Mouse (Mus musculus): ENCODE data around the gene Cp. TPM values are rescaled to one million over a fixed set of nuclear protein-coding genes. Genes with fewer than 3 reads are reported as not detected.
A peak's percentile ranks its signal among the peaks of the same experiment; 100 is the strongest.
"Not testable (repeated sequence)": the region's sequence is repeated elsewhere in the genome, so short reads cannot be mapped to it uniquely, and the experiment has no call there.

The Cp gene
- polyA plus RNA-seq, 1 experiment, result 0.16 TPM

DNA sequence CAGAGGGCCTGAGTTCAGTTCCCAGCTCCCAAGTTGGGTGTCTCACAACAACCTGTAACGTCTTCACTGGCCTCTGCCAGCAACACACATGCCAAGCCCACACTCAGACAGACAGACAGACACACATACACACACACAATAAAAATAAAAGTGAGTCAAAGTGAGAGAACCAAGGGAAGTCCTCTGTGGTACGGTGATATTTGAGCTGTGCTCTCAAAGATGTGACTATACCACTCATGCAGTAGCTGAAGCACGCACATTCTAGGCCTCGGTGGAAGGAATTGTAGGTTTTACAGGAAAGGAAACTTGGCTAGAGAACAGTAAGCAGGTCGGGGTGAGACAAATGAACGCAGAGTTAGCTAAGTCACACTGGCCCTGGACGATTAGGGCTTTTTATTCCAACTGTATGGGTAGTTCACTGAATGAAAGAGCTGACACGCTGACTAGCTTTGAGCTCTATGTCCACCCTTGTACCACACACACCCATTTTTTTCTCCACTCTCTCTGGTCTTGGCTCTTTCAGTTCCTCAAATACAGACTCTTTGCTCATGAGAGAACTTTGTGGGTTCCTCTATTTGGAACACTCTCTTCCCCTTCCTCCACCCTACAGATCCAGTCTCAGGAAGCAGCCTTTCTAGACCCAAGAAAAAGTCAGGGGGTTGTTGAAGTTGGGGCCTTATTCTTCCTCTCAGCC lies 70.3 kb downstream of the Cp start:
- Histone ChIP-seq H3K27me3 (replicated peaks) (no peaks in the 10 kb centered on the region), H3K36me3 (replicated peaks; ENCODE audit: low read length) (peaks cover 82% of the 10 kb centered on the region), H3K4me1 (peaks cover 13% of the 10 kb centered on the region), H3K4me3 (replicated peaks) (no peak overlapping the region), H3K9me3 (no peaks in the 10 kb centered on the region)
- TF ChIP-seq GATA1 (IDR thresholded peaks at IDR 0.05; ENCODE audit: borderline replicate concordance, low read length), result no peak

DNA sequence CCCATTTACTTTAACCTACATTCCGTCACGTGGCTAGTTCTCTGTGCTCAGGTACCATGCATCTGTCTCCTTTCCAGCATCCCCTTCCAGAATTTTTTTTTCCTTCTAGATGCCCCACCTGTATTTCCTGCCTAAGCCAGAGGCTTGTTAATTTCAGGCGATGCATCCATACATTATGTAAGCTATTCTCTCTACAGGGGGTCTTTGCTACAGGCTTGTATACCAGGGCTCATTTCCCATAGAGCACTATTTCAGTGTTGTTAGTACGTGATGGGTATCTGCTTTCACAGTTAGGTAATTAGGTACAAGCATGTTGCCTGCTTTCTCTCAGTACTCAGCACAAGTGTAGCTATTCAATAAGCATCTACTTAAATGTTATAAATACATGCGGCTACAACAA lies 70.9 kb downstream of the Cp start:
- Histone ChIP-seq H3K4me1 (peaks cover 15% of the 10 kb centered on the region), H3K9me3 (no peaks in the 10 kb centered on the region), H3K36me3 (replicated peaks; ENCODE audit: low read length) (peaks cover 76% of the 10 kb centered on the region), H3K4me3 (replicated peaks) (no peak overlapping the region), H3K27me3 (replicated peaks) (no peaks in the 10 kb centered on the region)
- TF ChIP-seq FLI1 (IDR thresholded peaks at IDR 0.05; ENCODE audit: low read length), result no peak
- no peak for TF ChIP-seq GATA1 (IDR thresholded peaks at IDR 0.05; ENCODE audit: borderline replicate concordance, low read length)

DNA sequence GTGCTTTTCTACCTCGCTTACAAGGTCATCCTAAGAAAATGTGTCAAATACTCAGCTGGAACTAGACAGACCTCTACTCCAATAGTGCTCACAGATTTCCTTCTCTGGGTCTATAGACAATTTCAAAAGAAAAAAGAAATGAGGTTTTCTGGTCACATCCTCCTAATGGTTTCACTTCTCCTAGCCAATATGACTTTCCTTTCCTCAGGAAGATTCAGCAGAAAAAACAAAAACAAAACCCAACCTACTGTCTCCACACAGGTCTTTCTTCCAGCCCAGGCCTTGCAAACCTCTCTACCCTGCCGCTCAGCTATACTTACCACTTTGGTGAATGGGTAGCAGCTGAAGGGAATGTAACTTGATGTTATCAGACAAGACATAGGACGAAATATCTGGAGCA lies 71.8 kb downstream of the Cp start:
- Histone ChIP-seq H3K36me3 (replicated peaks; ENCODE audit: low read length) (peaks cover 67% of the 10 kb centered on the region), H3K4me3 (replicated peaks) (no peak overlapping the region), H3K4me1 (peaks cover 23% of the 10 kb centered on the region), H3K9me3 (no peaks in the 10 kb centered on the region), H3K27me3 (replicated peaks) (no peaks in the 10 kb centered on the region)
- TF ChIP-seq FLI1 (IDR thresholded peaks at IDR 0.05; ENCODE audit: low read length) (no peak), GATA1 (IDR thresholded peaks at IDR 0.05; ENCODE audit: borderline replicate concordance, low read length) (no peak)

DNA sequence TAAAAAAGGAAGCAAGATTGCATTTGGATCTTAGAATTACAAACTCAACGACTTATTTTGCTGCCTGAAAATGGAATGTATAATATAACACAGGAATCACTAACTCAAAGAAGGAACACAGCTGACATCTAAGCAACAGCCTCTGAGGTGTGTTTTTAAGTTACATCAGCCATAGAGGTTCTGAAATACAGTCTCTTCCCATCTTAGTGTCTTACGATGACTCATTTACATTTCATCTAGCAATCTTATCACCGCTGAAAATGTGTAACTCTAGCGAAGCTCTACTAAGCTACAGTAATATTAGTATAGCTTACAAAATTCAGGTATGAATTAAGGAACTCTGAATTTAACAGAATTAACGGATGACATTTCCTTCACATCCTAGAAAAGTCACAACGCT lies 74.0 kb downstream of the Cp start:
- peaks cover 46% of the 10 kb centered on the region for H3K36me3 ChIP-seq (replicated peaks; ENCODE audit: low read length)
- no peaks in the 10 kb centered on the region for H3K9me3 ChIP-seq
- TF ChIP-seq FLI1 (IDR thresholded peaks at IDR 0.05; ENCODE audit: low read length) (no peak), GATA1 (IDR thresholded peaks at IDR 0.05; ENCODE audit: borderline replicate concordance, low read length) (no peak)
- no peak overlapping the region for H3K4me3 ChIP-seq (replicated peaks)
- no peaks in the 10 kb centered on the region for H3K27me3 ChIP-seq (replicated peaks)
- peaks cover 36% of the 10 kb centered on the region for H3K4me1 ChIP-seq

DNA sequence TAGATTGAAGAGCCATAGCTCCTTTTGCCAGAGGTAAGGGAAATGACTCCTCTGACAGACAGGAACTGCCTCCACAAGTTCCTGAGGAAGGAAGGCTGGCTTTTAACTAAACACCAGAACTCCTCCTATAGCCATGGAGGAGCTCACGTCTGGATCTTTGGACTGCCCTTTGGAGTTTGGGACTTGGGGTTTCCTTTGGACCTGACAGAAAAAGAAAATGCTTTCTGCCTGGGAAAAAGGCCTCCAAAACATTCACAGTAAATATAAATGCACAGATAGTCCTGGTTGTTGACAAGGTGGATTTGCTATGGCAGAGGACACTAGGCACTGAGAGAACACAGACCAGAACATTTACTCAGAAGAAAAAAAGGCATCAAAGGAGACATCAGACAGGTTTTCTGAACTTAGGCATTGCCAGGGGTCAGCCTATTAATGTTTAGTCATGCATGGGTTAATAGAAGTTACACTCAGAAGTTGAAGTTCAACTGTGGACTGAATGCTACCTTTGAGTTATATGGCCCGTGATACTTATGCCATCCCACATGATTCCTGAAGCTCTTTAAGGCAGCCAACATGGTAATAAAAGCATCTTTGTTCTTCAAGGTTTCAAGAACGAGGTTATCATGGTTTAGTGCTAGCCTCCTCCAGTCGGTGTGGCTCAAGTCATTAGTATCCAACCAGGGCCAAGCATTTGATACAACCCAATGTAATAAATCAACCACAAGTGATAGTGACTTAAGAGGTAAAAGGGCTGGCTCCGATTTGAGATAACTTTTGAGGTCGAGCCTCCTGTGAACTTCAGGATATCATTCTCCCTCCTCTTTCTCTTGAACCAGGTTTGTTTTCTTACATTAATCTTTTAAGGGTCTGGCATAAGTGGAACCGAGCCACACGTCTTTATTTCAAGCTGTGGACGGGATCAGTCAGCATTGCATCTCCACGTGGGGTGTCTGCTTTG lies 77.2 kb downstream of the Cp start:
- peaks cover 17% of the 10 kb centered on the region for H3K36me3 ChIP-seq (replicated peaks; ENCODE audit: low read length)
- H3K9me3 ChIP-seq, result peaks cover 6% of the 10 kb centered on the region; the same call in 1 of the 2 replicates
- no peak for TF ChIP-seq FLI1 (IDR thresholded peaks at IDR 0.05; ENCODE audit: low read length)
- TF ChIP-seq GATA1 (IDR thresholded peaks at IDR 0.05; ENCODE audit: borderline replicate concordance, low read length), result no peak
- no peaks in the 10 kb centered on the region for H3K27me3 ChIP-seq (replicated peaks)
- peaks cover 26% of the 10 kb centered on the region for H3K4me1 ChIP-seq
- H3K4me3 ChIP-seq (replicated peaks), result peak overlapping the region; percentile 98

DNA sequence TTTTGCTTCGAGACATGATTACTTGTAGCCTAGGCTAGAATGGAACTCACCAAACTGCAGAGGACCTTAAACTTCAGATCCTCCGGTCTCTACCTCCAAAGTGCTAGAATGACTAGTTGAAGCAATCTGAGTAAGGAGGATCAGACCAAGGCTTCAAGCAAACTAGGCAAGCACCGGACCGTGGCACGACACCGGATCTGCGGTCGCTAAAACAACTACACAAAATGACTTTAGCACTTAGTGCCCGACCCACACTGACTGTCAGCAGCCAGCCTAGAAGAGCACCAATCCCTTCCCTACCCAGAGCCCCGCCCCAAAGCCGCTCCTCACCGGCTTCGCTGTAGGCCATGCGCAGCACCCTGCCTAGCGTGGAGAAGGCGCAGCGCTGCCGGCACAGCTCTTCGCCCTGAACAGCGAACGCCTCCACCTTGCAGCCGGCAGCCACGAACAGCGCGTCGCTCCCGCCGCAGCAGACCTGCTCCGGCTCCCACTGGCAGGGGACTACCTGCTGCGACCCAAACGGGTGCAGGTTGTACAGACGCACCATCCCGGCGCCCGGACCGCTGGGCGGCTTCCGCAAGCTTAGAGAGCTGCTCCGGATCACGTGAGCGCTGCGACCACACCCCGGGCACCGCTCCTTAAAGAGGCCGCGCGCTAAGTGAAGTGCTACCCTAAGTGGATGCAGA lies 78.0 kb downstream of the Cp start, which contains the start of gene Hps3:
TSS of gene Hps3 (minus strand) at position 597 of the 686 bp plus-strand sequence.
- Histone ChIP-seq H3K36me3 (replicated peaks; ENCODE audit: low read length) (peaks cover 9% of the 10 kb centered on the region), H3K27me3 (replicated peaks) (no peaks in the 10 kb centered on the region), H3K4me3 (replicated peaks) (peak within 1 kb of the TSS; percentile 98), H3K4me1 (peaks cover 22% of the 10 kb centered on the region), H3K9me3 (peaks cover 6% of the 10 kb centered on the region; the same call in 1 of the 2 replicates)
- TF ChIP-seq FLI1 (IDR thresholded peaks at IDR 0.05; ENCODE audit: low read length), result no peak
- no peak for TF ChIP-seq GATA1 (IDR thresholded peaks at IDR 0.05; ENCODE audit: borderline replicate concordance, low read length)

DNA sequence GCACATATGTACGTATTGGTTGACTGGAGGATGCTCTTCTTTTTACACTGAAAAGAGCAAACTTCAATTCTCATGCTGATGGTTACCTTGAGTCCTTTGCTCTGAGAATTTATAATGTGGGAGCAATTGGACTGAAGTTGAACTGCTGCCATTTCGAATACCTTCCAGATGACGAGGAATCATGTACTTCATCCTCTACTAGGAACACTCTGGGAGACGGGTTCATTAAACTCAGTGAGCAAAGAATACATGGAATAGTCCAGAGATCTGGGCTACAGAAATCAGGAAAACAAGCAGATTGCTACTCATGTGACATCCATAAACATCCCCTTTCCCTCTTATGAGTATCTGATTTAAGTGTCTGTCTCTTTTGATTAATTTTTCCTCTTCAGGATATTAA lies 79.2 kb downstream of the Cp start:
- peaks cover 6% of the 10 kb centered on the region; the same call in 1 of the 2 replicates for H3K9me3 ChIP-seq
- no peaks in the 10 kb centered on the region for H3K36me3 ChIP-seq (replicated peaks; ENCODE audit: low read length)
- H3K27me3 ChIP-seq (replicated peaks), result no peaks in the 10 kb centered on the region
- TF ChIP-seq GATA1 (IDR thresholded peaks at IDR 0.05; ENCODE audit: borderline replicate concordance, low read length) (no peak), FLI1 (IDR thresholded peaks at IDR 0.05; ENCODE audit: low read length) (no peak)
- peaks cover 22% of the 10 kb centered on the region for H3K4me1 ChIP-seq
- H3K4me3 ChIP-seq (replicated peaks), result no peak overlapping the region

DNA sequence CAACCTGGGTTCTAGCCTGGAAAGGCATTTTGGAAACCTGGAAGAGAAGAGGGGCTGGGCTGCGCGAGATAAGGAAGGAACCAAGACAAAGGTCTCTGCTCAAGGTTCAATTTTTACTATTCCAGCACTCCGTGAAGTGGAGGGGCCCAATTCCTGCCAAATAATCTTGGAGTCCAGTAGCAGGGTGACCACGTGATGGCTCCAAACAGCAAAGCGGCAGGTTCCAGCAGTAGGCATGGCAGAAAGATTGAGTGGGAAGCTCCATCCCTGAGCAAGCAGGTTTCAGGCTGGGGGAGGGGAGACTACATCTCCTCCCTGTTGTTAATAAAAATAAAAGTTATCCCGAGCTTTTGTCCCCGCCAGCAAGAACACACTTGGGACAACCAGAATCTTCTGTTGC lies 84.6 kb downstream of the Cp start:
- H3K4me1 ChIP-seq; H3K4me3 ChIP-seq (replicated peaks); H3K9me3 ChIP-seq; H3K36me3 ChIP-seq (replicated peaks; ENCODE audit: low read length); H3K27me3 ChIP-seq (replicated peaks): not testable (repeated sequence)

DNA sequence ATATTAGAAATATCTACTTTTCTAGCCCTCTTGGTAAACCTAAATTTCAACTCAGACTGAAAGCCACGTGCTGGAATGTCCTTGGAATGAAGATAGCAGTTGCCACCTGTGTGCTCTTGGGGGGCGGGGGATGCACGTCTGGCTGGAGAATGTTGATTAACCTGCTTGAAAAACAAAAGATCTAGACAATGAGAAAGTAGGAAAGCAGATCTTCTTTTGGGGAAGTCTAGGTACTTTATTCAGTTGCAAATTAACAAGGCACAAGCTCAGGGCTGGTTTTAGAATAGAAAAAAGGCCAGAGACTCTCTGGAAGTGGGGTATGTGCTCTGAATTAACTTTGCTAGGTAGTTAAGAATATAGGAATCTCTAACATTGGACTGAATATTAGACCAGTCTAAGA lies 87.9 kb downstream of the Cp start:
- H3K4me3 ChIP-seq (replicated peaks); H3K36me3 ChIP-seq (replicated peaks; ENCODE audit: low read length); H3K27me3 ChIP-seq (replicated peaks); H3K4me1 ChIP-seq: not testable (repeated sequence)
- peaks cover 12% of the 10 kb centered on the region for H3K9me3 ChIP-seq
